Mouse (Mus musculus) C2C12 (cell line): ENCODE results near the gene Bcl11a.

Source experiments
- CEBPB ChIP-seq: IDR thresholded peaks from one replicate; pipeline ENCODE4 v1.6.1; 2011; ENCODE audit warnings: low read depth, mild to moderate bottlenecking, control low read depth, moderate library complexity
- CTCF ChIP-seq: IDR thresholded peaks from one replicate; pipeline ENCODE4 v1.5.1; 2011; ENCODE audit not compliant: control insufficient read depth, insufficient read depth, insufficient read length
- MAX ChIP-seq: IDR thresholded peaks from one replicate; pipeline ENCODE4 v1.6.1; 2011; ENCODE audit warnings: mild to moderate bottlenecking, control low read depth
- MYOD1 ChIP-seq: IDR thresholded peaks from one replicate; pipeline ENCODE4 v1.6.1; 2011; ENCODE audit warnings: low read depth; ENCODE audit not compliant: control insufficient read depth, insufficient read length
- MYOG ChIP-seq: IDR thresholded peaks from one replicate; pipeline ENCODE4 v1.6.1; 2011; ENCODE audit not compliant: control insufficient read depth, insufficient read length; ENCODE audit errors: extremely low read depth
- USF1 ChIP-seq: IDR thresholded peaks from one replicate; pipeline ENCODE4 v1.6.1; 2011; ENCODE audit warnings: low read depth, mild to moderate bottlenecking, control low read depth, moderate library complexity

GRCm38 (mm10) chr11:24085986-24086385, 8.1 kb downstream of the Bcl11a start:
- TF ChIP-seq MYOD1 (no peak), CTCF (no peak), MAX (no peak), MYOG (no peak), CEBPB (no peak), USF1 (no peak)
